Mouse (Mus musculus) heart, embryonic 14.5 days (tissue): ENCODE data around the gene Dynlt1c. TPM values are rescaled to one million over a fixed set of nuclear protein-coding genes. Genes with fewer than 3 reads are reported as not detected.
"Not testable (repeated sequence)": the region's sequence is repeated elsewhere in the genome, so short reads cannot be mapped to it uniquely, and the experiment has no call there.

ENCODE experiments used
- ATAC-seq: fragments of 200-750 bp; cut with Nextera tagmentation; 2 replicates; pipeline ENCODE4 v1.8.0; 2017; ENCODE audit warnings: low read depth, moderate TSS enrichment; ENCODE audit not compliant: insufficient number of reproducible peaks, insufficient read depth, low FRiP score
- H3K27ac ChIP-seq, 2 experiments: fragments of 200-500 bp in 1 of 2; fragments of 300-500 bp in 1 of 2; sonication (generic) in 1 of 2; replicated peaks in 1 of 2; 2 replicates each; pipeline ENCODE4 v1.5.1; 2012 to 2014; ENCODE audit warnings: low read depth in 2 of 2, low read length in 2 of 2, control low read depth in 1 of 2, mild to moderate bottlenecking in 1 of 2, mixed read lengths in 1 of 2; ENCODE audit not compliant: control insufficient read depth in 1 of 2, insufficient read depth in 1 of 2
- H3K27me3 ChIP-seq: fragments of 300-500 bp; sonication (generic); 2 replicates; pipeline ENCODE4 v1.6.1; 2014; ENCODE audit warnings: mild to moderate bottlenecking, low read length, control low read depth; ENCODE audit not compliant: control insufficient read depth, insufficient read depth
- H3K36me3 ChIP-seq: fragments of 300-500 bp; sonication (generic); 2 replicates; pipeline ENCODE4 v1.6.1; 2014; ENCODE audit warnings: mild to moderate bottlenecking, control low read depth, low read length, mixed read lengths; ENCODE audit not compliant: control insufficient read depth, insufficient read depth
- H3K4me1 ChIP-seq, 2 experiments: fragments of 200-500 bp in 1 of 2; fragments of 300-500 bp in 1 of 2; sonication (generic) in 1 of 2; 2 replicates each; pipeline ENCODE4 v1.6.1; 2012 to 2014; ENCODE audit warnings: low read length in 2 of 2, control low read depth in 1 of 2, mixed read lengths in 1 of 2; ENCODE audit not compliant: control insufficient read depth in 2 of 2, insufficient read depth in 2 of 2
- H3K4me2 ChIP-seq: fragments of 300-500 bp; sonication (generic); 2 replicates; pipeline ENCODE4 v1.6.1; 2014; ENCODE audit warnings: mild to moderate bottlenecking, low read length
- H3K4me3 ChIP-seq, 2 experiments: fragments of 200-500 bp in 1 of 2; fragments of 300-500 bp in 1 of 2; sonication (generic) in 1 of 2; 2 replicates each; pipeline ENCODE4 v1.5.1; 2012 to 2014; ENCODE audit warnings: low read length in 2 of 2, mild to moderate bottlenecking in 2 of 2, control low read depth in 1 of 2, low read depth in 1 of 2, moderate library complexity in 1 of 2; ENCODE audit not compliant: control insufficient read depth in 1 of 2, insufficient read depth in 1 of 2
- H3K9ac ChIP-seq: fragments of 300-500 bp; sonication (generic); 2 replicates; pipeline ENCODE4 v1.6.1; 2014; ENCODE audit warnings: mild to moderate bottlenecking, low read length
- H3K9me3 ChIP-seq: fragments of 300-500 bp; sonication (generic); 2 replicates; pipeline ENCODE4 v1.6.1; 2016; ENCODE audit warnings: low read length, control low read depth; ENCODE audit not compliant: control insufficient read depth
- WGBS: fragments of 180-500 bp; shearing (Covaris S2); extraction: QIAGEN DNeasy Blood & Tissue Kit; methylation state at CpG from one replicate; pipeline ENCODE4 v1.1.7; 2014; 5-methylcytosine and 5-hydroxymethylcytosine counted together
- polyA plus RNA-seq: library from polyadenylated mRNA; unstranded; fragments of >200 nt; fragmentation: Nextera tagmentation; extraction: Ambion mirVana; gene quantifications from 2 replicates; pipeline ENCODE4 v1.2.1, GENCODE M21; 2014

Dynlt1c gene
- polyA plus RNA-seq, 1 experiment from 2014 or later: 22.9 TPM

GRCm38 (mm10) chr17:6645668-6646067 is 44.2 kb downstream of the Dynlt1c start:
- not testable (repeated sequence) for H3K9ac ChIP-seq, H3K36me3 ChIP-seq, H3K27me3 ChIP-seq, H3K4me1 ChIP-seq, H3K4me2 ChIP-seq, H3K9me3 ChIP-seq, H3K27ac ChIP-seq, H3K4me3 ChIP-seq, ATAC-seq
- 78% methylated on average over 3 of the region's 4 CpGs for WGBS

- not testable (repeated sequence) for H3K27ac ChIP-seq, H3K9ac ChIP-seq, ATAC-seq, H3K9me3 ChIP-seq, H3K36me3 ChIP-seq, H3K4me1 ChIP-seq, H3K4me3 ChIP-seq, H3K4me2 ChIP-seq, H3K27me3 ChIP-seq
- 96% methylated on average over 7 of the region's 8 CpGs for WGBS
Measured at GRCm38 (mm10) chr17:6646841-6647240, 45.4 kb downstream of the Dynlt1c start.

GRCm38 (mm10) chr17:6647452-6647851 is 46.0 kb downstream of the Dynlt1c start:
- not testable (repeated sequence) for H3K36me3 ChIP-seq, H3K9ac ChIP-seq, H3K4me2 ChIP-seq, H3K27ac ChIP-seq, H3K27me3 ChIP-seq, H3K9me3 ChIP-seq, H3K4me1 ChIP-seq, ATAC-seq, H3K4me3 ChIP-seq
- 95% methylated on average over 3 of the region's 3 CpGs for WGBS

GRCm38 (mm10) chr17:6650904-6651565 is 49.6 kb downstream of the Dynlt1c start:
- H3K4me1 ChIP-seq, H3K36me3 ChIP-seq, ATAC-seq, H3K27ac ChIP-seq, H3K9ac ChIP-seq, H3K9me3 ChIP-seq, H3K27me3 ChIP-seq, H3K4me2 ChIP-seq, H3K4me3 ChIP-seq: not testable (repeated sequence)
- WGBS: 88% methylated on average over 4 of the region's 7 CpGs

GRCm38 (mm10) chr17:6653341-6653946 is 52.0 kb downstream of the Dynlt1c start:
- 79% methylated on average over 4 of the region's 5 CpGs for WGBS
- H3K4me2 ChIP-seq, H3K27me3 ChIP-seq, H3K36me3 ChIP-seq, H3K9me3 ChIP-seq, H3K4me3 ChIP-seq, H3K9ac ChIP-seq, ATAC-seq, H3K27ac ChIP-seq, H3K4me1 ChIP-seq: not testable (repeated sequence)

- not testable (repeated sequence) for H3K9me3 ChIP-seq, H3K27me3 ChIP-seq, H3K4me1 ChIP-seq, H3K36me3 ChIP-seq
- peak overlapping the region; percentile 51 to 78 for H3K4me3 ChIP-seq
- peak overlapping the region; percentile 57 to 72; a peak in 3 of 4 replicates for H3K27ac ChIP-seq
- H3K4me2 ChIP-seq: peak overlapping the region; percentile 60
- WGBS: 0% methylated on average over 34 of the region's 36 CpGs
- peak; percentile 73 for ATAC-seq
- peak overlapping the region; percentile 76 for H3K9ac ChIP-seq
Measured at GRCm38 (mm10) chr17:6655087-6655511, 53.6 kb downstream of the Dynlt1c start.

- 6% methylated on average over 18 of the region's 33 CpGs for WGBS
- not testable (repeated sequence) for H3K9me3 ChIP-seq, H3K36me3 ChIP-seq
Measured at GRCm38 (mm10) chr17:6655567-6656281, 54.3 kb downstream of the Dynlt1c start, which contains the start of gene Dynlt1f. Dynlt1f (minus strand) TSS chr17:6655900.

More at GRCm38 (mm10) chr17:6655567-6656281, 54.3 kb downstream of the Dynlt1c start, which contains the start of gene Dynlt1f:
- H3K27ac ChIP-seq: peak within 1 kb of the TSS; percentile 57 to 72
- not testable (repeated sequence) for H3K4me1 ChIP-seq, H3K27me3 ChIP-seq
- peak within 1 kb of the TSS; percentile 51 to 78 for H3K4me3 ChIP-seq
- ATAC-seq: peak; percentile 96
- peak within 1 kb of the TSS; percentile 60 for H3K4me2 ChIP-seq
- H3K9ac ChIP-seq: peak within 1 kb of the TSS; percentile 76
